Mouse (Mus musculus): ENCODE measurements around the gene Spdye4a.

GRCm38 (mm10) chr5:143272540-143273330, 46.0 kb upstream of the Spdye4a start:
- TF ChIP-seq POLR2A (IDR thresholded peaks at IDR 0.05; ENCODE audit: extremely low read depth, insufficient read depth, low read length): no peak
- TF ChIP-seq CTCF (IDR thresholded peaks at IDR 0.05; ENCODE audit: low read depth, low read length): no peak

Data from liver, adult 2 months (tissue).